Mouse (Mus musculus): Measurements from ENCODE around the gene Zim1.

Zim1 gene

GRCm38 (mm10) chr7:6696241-6697045 lies at the start of gene Zim1:
Gene Zim1, minus strand, starts transcription at chr7:6696450.
- no peak for DNase-seq (ENCODE audit: low read depth, low spot score)

- no peak for DNase-seq (ENCODE audit: low read depth, low spot score)
Measured at GRCm38 (mm10) chr7:6744281-6744904, 48.1 kb upstream of the Zim1 start.

- DNase-seq (ENCODE audit: low read depth, low spot score): no peak
Measured at GRCm38 (mm10) chr7:6736060-6736459, 39.8 kb upstream of the Zim1 start.

- no peak for DNase-seq (ENCODE audit: low read depth, low spot score)
Measured at GRCm38 (mm10) chr7:6731930-6732329, 35.7 kb upstream of the Zim1 start.

GRCm38 (mm10) chr7:6731373-6731772 lies 35.1 kb upstream of the Zim1 start:
- DNase-seq (ENCODE audit: low read depth, low spot score): no peak

GRCm38 (mm10) chr7:6730801-6731200 lies 34.6 kb upstream of the Zim1 start:
- DNase-seq (ENCODE audit: low read depth, low spot score): no peak

- no peak for DNase-seq (ENCODE audit: low read depth, low spot score)
Measured at GRCm38 (mm10) chr7:6730241-6730640, 34.0 kb upstream of the Zim1 start, which contains the start of the genes Peg3 and Usp29. Gene Peg3, minus strand, starts transcription at chr7:6730431. Gene Usp29, plus strand, starts transcription at chr7:6730578.

GRCm38 (mm10) chr7:6729061-6729817 lies 33.0 kb upstream of the Zim1 start:
- peak; percentile 55 for DNase-seq (ENCODE audit: low read depth, low spot score)

- peak; percentile 7 for DNase-seq (ENCODE audit: low read depth, low spot score)
Measured at GRCm38 (mm10) chr7:6728263-6728931, 32.1 kb upstream of the Zim1 start.

GRCm38 (mm10) chr7:6727351-6728121 lies 31.3 kb upstream of the Zim1 start:
- DNase-seq (ENCODE audit: low read depth, low spot score): no peak

GRCm38 (mm10) chr7:6709396-6709795 lies 13.1 kb upstream of the Zim1 start:
- no peak for DNase-seq (ENCODE audit: low read depth, low spot score)

- DNase-seq (ENCODE audit: low read depth, low spot score): no peak
Measured at GRCm38 (mm10) chr7:6708451-6709180, 12.4 kb upstream of the Zim1 start.

- no peak for DNase-seq (ENCODE audit: low read depth, low spot score)
Measured at GRCm38 (mm10) chr7:6707416-6708015, 11.3 kb upstream of the Zim1 start.

GRCm38 (mm10) chr7:6699230-6699629 lies 3.0 kb upstream of the Zim1 start:
- no peak for DNase-seq (ENCODE audit: low read depth, low spot score)

GRCm38 (mm10) chr7:6685511-6685910 lies 10.7 kb downstream of the Zim1 start:
- no peak for DNase-seq (ENCODE audit: low read depth, low spot score)

- no peak for DNase-seq (ENCODE audit: low read depth, low spot score)
Measured at GRCm38 (mm10) chr7:6666726-6667125, 29.5 kb downstream of the Zim1 start.

GRCm38 (mm10) chr7:6663430-6663829 lies 32.8 kb downstream of the Zim1 start:
- no peak for DNase-seq (ENCODE audit: low read depth, low spot score)

- DNase-seq (ENCODE audit: low read depth, low spot score): no peak
Measured at GRCm38 (mm10) chr7:6659605-6660004, 36.6 kb downstream of the Zim1 start.

GRCm38 (mm10) chr7:6658606-6659005 lies 37.6 kb downstream of the Zim1 start:
- DNase-seq (ENCODE audit: low read depth, low spot score): no peak

GRCm38 (mm10) chr7:6652151-6652550 lies 44.1 kb downstream of the Zim1 start:
- no peak for DNase-seq (ENCODE audit: low read depth, low spot score)
